Mouse (Mus musculus): ENCODE measurements around the gene Il10rb. TPM values are rescaled to one million over a fixed set of nuclear protein-coding genes. Genes with fewer than 3 reads are reported as not detected.
A peak's percentile ranks its signal among the peaks of the same experiment; 100 is the strongest.

The Il10rb gene
- polyA plus RNA-seq, 1 experiment from 2014 or later: 52.3 TPM

DNA sequence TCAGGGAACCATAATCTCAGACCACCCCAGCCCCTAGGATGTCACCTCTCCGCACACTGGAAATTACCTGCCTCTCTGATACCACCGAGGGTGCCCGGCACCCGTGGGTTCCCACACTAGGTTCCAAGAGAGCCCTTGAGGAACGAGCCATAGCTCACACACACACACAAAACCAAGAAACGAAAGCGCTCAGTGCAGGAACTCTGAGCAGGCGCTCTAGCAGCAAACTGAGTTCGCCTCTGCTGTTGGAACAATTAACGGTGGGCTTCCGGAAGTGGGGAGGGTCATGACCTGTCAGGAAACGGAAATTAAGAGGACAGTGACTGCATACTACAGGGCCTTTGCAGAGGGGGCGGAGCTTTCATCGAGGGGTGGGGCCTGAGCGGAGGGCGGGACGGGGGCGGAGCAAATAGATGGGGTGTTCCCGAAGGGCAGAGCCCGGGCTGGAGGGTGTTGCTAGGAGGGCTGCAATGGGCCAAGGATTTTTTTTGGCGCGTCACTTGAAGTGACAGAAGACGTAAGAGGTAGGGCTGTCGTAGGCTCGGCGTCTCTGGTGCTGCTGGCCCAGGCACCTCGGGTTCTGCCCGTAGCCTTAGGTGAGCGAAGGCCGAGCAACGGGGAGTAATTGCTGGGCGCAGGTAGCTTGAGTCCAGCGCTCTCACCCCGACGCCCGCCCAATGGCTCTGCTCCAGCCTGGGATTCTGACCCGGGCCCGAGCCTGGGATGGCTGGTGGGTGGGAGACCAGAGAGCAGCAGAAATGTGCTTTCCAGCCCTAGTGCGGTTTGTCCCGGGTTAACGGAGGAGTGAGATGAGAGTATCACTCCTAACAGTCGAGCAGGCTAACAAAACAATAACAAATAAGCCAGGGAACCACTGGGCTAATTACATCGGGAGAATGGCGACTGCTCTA, 58.9 kb downstream of the Il10rb start:
- ATAC-seq (ENCODE audit: low FRiP score, low TSS enrichment): peak; percentile 97
- no peaks in the 10 kb centered on the region for H3K4me1 ChIP-seq (replicated peaks; ENCODE audit: control insufficient read depth, insufficient read depth)
- 3% methylated on average over 44 of the region's 44 CpGs for WGBS

DNA sequence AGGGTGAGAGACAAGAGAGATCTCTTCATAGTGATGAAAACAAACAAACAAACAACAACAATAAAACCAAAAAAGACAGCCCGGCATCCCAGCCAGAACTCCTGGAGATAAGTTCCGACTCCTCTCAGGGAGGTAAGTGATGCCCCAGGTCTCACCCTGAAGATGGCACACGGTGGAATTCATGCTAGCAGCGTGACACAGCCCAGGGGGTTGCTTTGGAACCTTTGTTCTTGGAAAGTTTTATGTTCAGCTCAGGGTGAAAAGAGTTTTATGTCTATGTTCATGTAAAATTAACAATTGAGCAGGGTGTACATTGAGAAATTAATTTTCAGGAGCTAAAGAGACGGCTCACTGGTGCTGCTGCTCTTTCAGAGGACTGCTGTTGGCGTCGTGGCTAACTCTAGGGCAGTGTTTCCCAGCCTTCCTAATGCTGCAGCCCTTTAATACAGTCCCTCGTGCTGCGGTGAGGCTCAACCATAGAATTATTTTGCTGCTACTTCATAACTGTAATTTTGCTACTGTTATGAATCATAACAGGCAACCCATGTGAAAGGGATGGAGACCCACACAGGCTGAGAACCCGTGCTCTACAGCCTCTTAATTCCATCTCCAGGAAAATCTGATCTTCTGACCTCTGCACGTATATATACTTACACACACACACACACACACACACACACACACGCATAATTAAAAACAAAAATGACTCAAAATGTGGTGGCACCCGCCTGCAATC, 59.7 kb downstream of the Il10rb start:
- Histone ChIP-seq H3K27me3 (ENCODE audit: control insufficient read depth, insufficient read depth, low read length) (no peaks in the 10 kb centered on the region), H3K9me3 (ENCODE audit: control insufficient read depth, low read length) (no peaks in the 10 kb centered on the region), H3K4me1 (replicated peaks; ENCODE audit: control insufficient read depth, insufficient read depth) (no peaks in the 10 kb centered on the region), H3K4me3 (ENCODE audit: low read depth, low read length) (peak overlapping the region; percentile 58), H3K4me2 (replicated peaks; ENCODE audit: low read depth) (peak overlapping the region; percentile 94), H3K9ac (ENCODE audit: low read length) (peak overlapping the region; percentile 60), H3K27ac (replicated peaks) (peak overlapping the region; percentile 56; the same call in 1 of the 2 replicates), H3K36me3 (ENCODE audit: control insufficient read depth, insufficient read depth, low read length) (no peaks in the 10 kb centered on the region)
- no peak for DNase-seq (ENCODE audit: low spot score)
- ATAC-seq (ENCODE audit: low FRiP score, low TSS enrichment): no peak
- TF ChIP-seq CTCF (IDR thresholded peaks at IDR 0.05; ENCODE audit: low read depth): no peak
- TF ChIP-seq EP300 (optimal IDR thresholded peaks at IDR 0.05): no peak
- 46% methylated on average over 13 of the region's 13 CpGs for WGBS

More for the DNA sequence above, 58.9 kb downstream of the Il10rb start:
- Histone ChIP-seq H3K9me3 (ENCODE audit: control insufficient read depth, low read length) (no peaks in the 10 kb centered on the region), H3K9ac (ENCODE audit: low read length) (peak overlapping the region; percentile 60), H3K4me2 (replicated peaks; ENCODE audit: low read depth) (peak overlapping the region; percentile 94), H3K27me3 (ENCODE audit: control insufficient read depth, insufficient read depth, low read length) (no peaks in the 10 kb centered on the region), H3K27ac (replicated peaks) (peak overlapping the region; percentile 76), H3K4me3 (ENCODE audit: low read depth, low read length) (peak overlapping the region; percentile 58), H3K36me3 (ENCODE audit: control insufficient read depth, insufficient read depth, low read length) (no peaks in the 10 kb centered on the region)
- no peak for TF ChIP-seq CTCF (IDR thresholded peaks at IDR 0.05; ENCODE audit: low read depth)
- peak; percentile 95 for DNase-seq (ENCODE audit: low spot score)

DNA sequence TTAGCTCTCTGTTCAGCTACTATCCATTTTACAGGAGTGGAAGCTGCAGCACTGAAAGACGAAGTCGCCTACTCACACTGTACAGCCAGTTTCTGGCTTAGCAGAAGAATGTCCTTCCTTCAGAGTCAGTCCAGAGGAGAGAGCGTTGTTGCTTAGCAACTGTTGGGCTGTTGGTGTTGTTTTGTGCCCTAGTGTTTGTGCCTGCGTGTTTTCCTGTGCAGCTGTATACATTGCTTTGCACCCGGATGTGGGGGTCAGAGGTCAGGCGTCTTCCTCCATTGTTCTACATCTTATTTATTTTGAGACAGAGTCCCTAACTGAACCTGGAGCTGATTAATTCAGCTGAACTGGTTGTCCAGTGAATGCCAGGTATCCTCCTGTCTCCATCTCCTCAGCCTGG, 60.6 kb downstream of the Il10rb start:
- DNase-seq (ENCODE audit: low spot score) (no peak), ATAC-seq (ENCODE audit: low FRiP score, low TSS enrichment) (no peak)
- no peaks in the 10 kb centered on the region for H3K27me3 ChIP-seq (ENCODE audit: control insufficient read depth, insufficient read depth, low read length)
- no peak overlapping the region for H3K27ac ChIP-seq (replicated peaks)
- no peaks in the 10 kb centered on the region for H3K4me1 ChIP-seq (replicated peaks; ENCODE audit: control insufficient read depth, insufficient read depth)
- TF ChIP-seq EP300 (optimal IDR thresholded peaks at IDR 0.05) (no peak), CTCF (IDR thresholded peaks at IDR 0.05; ENCODE audit: low read depth) (no peak)
- 55% methylated on average over 6 of the region's 6 CpGs for WGBS
- H3K36me3 ChIP-seq (ENCODE audit: control insufficient read depth, insufficient read depth, low read length): no peaks in the 10 kb centered on the region
- no peaks in the 10 kb centered on the region for H3K9me3 ChIP-seq (ENCODE audit: control insufficient read depth, low read length)
- no peak overlapping the region for H3K4me3 ChIP-seq (ENCODE audit: low read depth, low read length)
- H3K9ac ChIP-seq (ENCODE audit: low read length): no peak overlapping the region
- H3K4me2 ChIP-seq (replicated peaks; ENCODE audit: low read depth): no peak overlapping the region

DNA sequence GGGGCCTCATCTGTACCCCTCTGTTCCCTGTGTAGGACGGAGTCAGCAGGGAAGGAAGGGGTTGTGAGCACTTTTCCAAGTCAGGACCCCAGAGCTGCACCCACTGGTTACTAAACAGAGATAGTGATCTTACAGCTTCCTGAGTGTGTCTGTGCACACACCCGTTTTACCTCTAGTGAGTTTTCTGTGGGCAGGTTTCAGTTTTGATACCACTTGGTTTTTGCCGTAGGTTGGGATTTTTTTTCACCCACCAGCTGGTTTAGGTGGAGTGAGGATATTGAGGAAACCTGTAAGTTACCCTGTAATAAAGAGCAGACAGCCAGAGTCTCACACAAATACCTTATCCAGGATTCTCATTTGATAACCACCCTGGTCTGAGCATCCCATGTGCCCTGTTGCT, 64.5 kb downstream of the Il10rb start:
- Histone ChIP-seq H3K4me1 (replicated peaks; ENCODE audit: control insufficient read depth, insufficient read depth) (no peaks in the 10 kb centered on the region), H3K4me3 (ENCODE audit: low read depth, low read length) (no peak overlapping the region), H3K36me3 (ENCODE audit: control insufficient read depth, insufficient read depth, low read length) (no peaks in the 10 kb centered on the region), H3K9me3 (ENCODE audit: control insufficient read depth, low read length) (no peaks in the 10 kb centered on the region), H3K9ac (ENCODE audit: low read length) (no peak overlapping the region), H3K27me3 (ENCODE audit: control insufficient read depth, insufficient read depth, low read length) (no peaks in the 10 kb centered on the region), H3K27ac (replicated peaks) (no peak overlapping the region), H3K4me2 (replicated peaks; ENCODE audit: low read depth) (no peak overlapping the region)
- ATAC-seq (ENCODE audit: low FRiP score, low TSS enrichment) (no peak), DNase-seq (ENCODE audit: low spot score) (no peak)
- TF ChIP-seq EP300 (optimal IDR thresholded peaks at IDR 0.05) (no peak), CTCF (IDR thresholded peaks at IDR 0.05; ENCODE audit: low read depth) (no peak)
- 67% methylated on average over 3 of the region's 3 CpGs for WGBS

DNA sequence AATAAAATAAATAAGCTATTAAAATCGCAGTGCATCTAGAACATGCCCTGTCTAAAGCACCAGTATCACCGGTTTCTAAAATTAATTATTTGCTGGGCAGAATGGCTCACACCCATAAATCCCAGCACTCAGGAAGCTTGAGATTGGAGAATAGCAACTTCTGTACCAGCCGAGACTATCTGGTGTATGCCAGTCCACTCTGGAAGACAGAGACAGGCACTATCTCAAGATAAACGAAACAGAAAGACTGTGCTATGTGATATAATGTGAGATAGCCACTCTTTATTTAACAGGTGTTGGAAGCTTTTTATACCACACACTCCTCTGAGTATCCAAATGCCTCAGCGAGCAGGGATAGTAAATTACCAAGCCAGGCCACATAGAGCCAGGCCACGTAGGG, 65.5 kb downstream of the Il10rb start:
- Histone ChIP-seq H3K36me3 (ENCODE audit: control insufficient read depth, insufficient read depth, low read length) (no peaks in the 10 kb centered on the region), H3K4me3 (ENCODE audit: low read depth, low read length) (no peak overlapping the region), H3K27ac (replicated peaks) (no peak overlapping the region), H3K9ac (ENCODE audit: low read length) (no peak overlapping the region), H3K4me1 (replicated peaks; ENCODE audit: control insufficient read depth, insufficient read depth) (no peaks in the 10 kb centered on the region), H3K9me3 (ENCODE audit: control insufficient read depth, low read length) (no peaks in the 10 kb centered on the region), H3K4me2 (replicated peaks; ENCODE audit: low read depth) (no peak overlapping the region), H3K27me3 (ENCODE audit: control insufficient read depth, insufficient read depth, low read length) (no peaks in the 10 kb centered on the region)
- TF ChIP-seq EP300 (optimal IDR thresholded peaks at IDR 0.05) (no peak), CTCF (IDR thresholded peaks at IDR 0.05; ENCODE audit: low read depth) (no peak)
- WGBS: 76% methylated on average over 6 of the region's 6 CpGs
- DNase-seq (ENCODE audit: low spot score): no peak
- ATAC-seq (ENCODE audit: low FRiP score, low TSS enrichment): no peak

Other genes with a start within 250 kb of the Il10rb start
- not detected in 2 replicates for gene Olig2, start 180.7 kb upstream of the Il10rb start, polyA plus RNA-seq (2015; fragmentation: Nextera tagmentation; extraction: Ambion mirVana)
- 0.04 and 0.06 TPM in 2 replicates for gene Olig1, start 136.4 kb upstream of the Il10rb start, polyA plus RNA-seq (2015; fragmentation: Nextera tagmentation; extraction: Ambion mirVana)
- gene Ifnar2, start 33.4 kb upstream of the Il10rb start, polyA plus RNA-seq (2015; fragmentation: Nextera tagmentation; extraction: Ambion mirVana): 29.4 and 33.4 TPM in 2 replicates
- gene Gm21970, start 14.4 kb upstream of the Il10rb start, polyA plus RNA-seq (2015; fragmentation: Nextera tagmentation; extraction: Ambion mirVana): not detected in 2 replicates
- 18.3 and 19.2 TPM in 2 replicates for gene Ifnar1, start 79.1 kb downstream of the Il10rb start, polyA plus RNA-seq (2015; fragmentation: Nextera tagmentation; extraction: Ambion mirVana)
- gene Ifngr2, start 140.9 kb downstream of the Il10rb start, polyA plus RNA-seq (2015; fragmentation: Nextera tagmentation; extraction: Ambion mirVana): 54.9 and 57.8 TPM in 2 replicates
- 60.8 and 64.6 TPM in 2 replicates for gene Tmem50b, start 191.6 kb downstream of the Il10rb start, polyA plus RNA-seq (2015; fragmentation: Nextera tagmentation; extraction: Ambion mirVana)
- gene Dnajc28, start 212.9 kb downstream of the Il10rb start, polyA plus RNA-seq (2015; fragmentation: Nextera tagmentation; extraction: Ambion mirVana): 1.1 and 1.4 TPM in 2 replicates
- gene Gart, start 240.8 kb downstream of the Il10rb start, polyA plus RNA-seq (2015; fragmentation: Nextera tagmentation; extraction: Ambion mirVana): 35.7 and 36.4 TPM in 2 replicates
- gene Son, start 241.3 kb downstream of the Il10rb start, polyA plus RNA-seq (2015; fragmentation: Nextera tagmentation; extraction: Ambion mirVana): 62.3 and 65.8 TPM in 2 replicates